Mouse (Mus musculus) embryonic facial prominence, embryonic 14.5 days (tissue): ENCODE data around the gene Lrrc49. TPM values are rescaled to one million over a fixed set of nuclear protein-coding genes. Genes with fewer than 3 reads are reported as not detected.

Source experiments
- ATAC-seq: fragments of 200-750 bp; cut with Nextera tagmentation; 2 replicates; pipeline ENCODE4 v1.8.0; 2017; ENCODE audit warnings: low read depth, moderate number of reproducible peaks, moderate TSS enrichment
- DNase-seq: peaks from one replicate; pipeline ENCODE4 v3.0.0-alpha.2; 2015; ENCODE audit warnings: low spot score
- H3K27ac ChIP-seq: fragments of 300-500 bp; sonication (generic); replicated peaks from 2 replicates; pipeline ENCODE4 v1.5.1; 2014; ENCODE audit warnings: low read depth, mild to moderate bottlenecking, low read length, moderate library complexity
- H3K27me3 ChIP-seq: fragments of 300-500 bp; sonication (generic); replicated peaks from 2 replicates; pipeline ENCODE4 v1.6.1; 2014; ENCODE audit warnings: low read length; ENCODE audit not compliant: control insufficient read depth, insufficient read depth
- H3K36me3 ChIP-seq: fragments of 300-500 bp; sonication (generic); 2 replicates; pipeline ENCODE4 v1.6.1; 2014; ENCODE audit warnings: low read length, mixed read lengths; ENCODE audit not compliant: control insufficient read depth, insufficient read depth
- H3K4me1 ChIP-seq: fragments of 300-500 bp; sonication (generic); 2 replicates; pipeline ENCODE4 v1.6.1; 2014; ENCODE audit warnings: antibody characterized with exemption, low read length; ENCODE audit not compliant: control insufficient read depth, insufficient read depth
- H3K4me2 ChIP-seq: fragments of 300-500 bp; sonication (generic); 2 replicates; pipeline ENCODE4 v1.6.1; 2014; ENCODE audit warnings: low read depth, mild to moderate bottlenecking, low read length, moderate library complexity, mixed read lengths
- H3K4me3 ChIP-seq: fragments of 300-500 bp; sonication (generic); 2 replicates; pipeline ENCODE4 v1.5.1; 2014; ENCODE audit warnings: low read depth, mild to moderate bottlenecking, low read length
- H3K9ac ChIP-seq: fragments of 300-500 bp; sonication (generic); 2 replicates; pipeline ENCODE4 v1.6.1; 2014; ENCODE audit warnings: low read depth, mild to moderate bottlenecking, low read length, moderate library complexity, mixed read lengths
- H3K9me3 ChIP-seq: fragments of 300-500 bp; sonication (generic); 2 replicates; pipeline ENCODE4 v1.6.1; 2016; ENCODE audit warnings: low read length; ENCODE audit not compliant: control insufficient read depth
- WGBS: fragments of 180-500 bp; shearing (Covaris S2); extraction: QIAGEN DNeasy Blood & Tissue Kit; methylation state at CpG from one replicate; pipeline ENCODE4 v1.1.7; 2014; 5-methylcytosine and 5-hydroxymethylcytosine counted together
- polyA plus RNA-seq: library from polyadenylated mRNA; unstranded; fragments of >200 nt; fragmentation: Nextera tagmentation; extraction: Ambion mirVana; gene quantifications from 2 replicates; pipeline ENCODE4 v1.2.1, GENCODE M21; 2014

Gene Lrrc49
- polyA plus RNA-seq, 1 experiment from 2014 or later: 20.4 TPM

DNA sequence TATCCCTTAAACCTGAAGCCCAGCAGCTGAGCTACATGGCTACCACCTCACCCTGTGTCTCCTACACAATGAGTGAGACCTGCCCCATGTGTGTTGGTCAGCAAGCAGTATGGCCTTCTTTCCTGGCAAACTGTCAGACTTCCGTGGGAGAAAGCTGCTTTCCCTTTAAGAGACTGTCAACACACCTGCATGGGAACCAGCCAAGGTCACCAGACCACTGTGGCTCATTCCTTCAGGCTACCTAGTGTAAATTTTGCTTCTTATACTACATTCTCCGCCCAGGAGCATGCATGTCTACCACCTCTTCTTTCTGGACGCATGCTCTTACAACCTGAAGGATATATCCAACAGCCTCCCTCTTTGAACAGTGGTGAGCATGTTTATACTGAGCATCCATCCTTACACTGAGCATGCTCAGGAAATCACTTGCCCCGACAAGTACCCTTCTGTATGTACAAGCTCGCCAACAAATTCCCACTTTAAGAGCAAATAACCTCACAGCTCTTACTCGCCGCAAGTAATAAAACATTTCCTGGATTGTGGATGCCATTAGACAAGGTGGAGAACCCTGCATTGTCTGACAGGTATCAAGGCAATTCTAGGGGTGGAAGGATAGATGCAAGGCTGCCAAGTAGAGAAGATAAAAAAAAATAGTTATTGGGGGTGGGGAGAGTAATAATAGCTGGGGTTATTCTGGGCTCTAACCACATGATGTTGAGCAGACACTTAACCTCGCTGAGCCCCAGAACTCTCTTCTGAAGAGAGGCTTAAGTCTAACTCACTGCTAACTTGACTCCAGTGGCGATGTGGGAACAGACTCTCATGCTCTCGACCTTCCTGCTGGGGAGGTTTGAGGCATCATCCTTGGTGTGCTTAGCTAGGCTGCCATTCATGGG lies 158.4 kb downstream of the Lrrc49 start:
- WGBS: 65% methylated on average over 10 of the region's 10 CpGs
- ATAC-seq (no peak), DNase-seq (no peak)
- Histone ChIP-seq H3K9me3 (no peaks in the 10 kb centered on the region), H3K4me3 (no peak overlapping the region), H3K4me1 (0 out of 2 replicates have a peak, but pooled peaks cover 3% of the 10 kb centered on the region), H3K36me3 (no peaks in the 10 kb centered on the region), H3K4me2 (no peak overlapping the region), H3K27me3 (no peaks in the 10 kb centered on the region), H3K27ac (no peak overlapping the region), H3K9ac (no peak overlapping the region)

DNA sequence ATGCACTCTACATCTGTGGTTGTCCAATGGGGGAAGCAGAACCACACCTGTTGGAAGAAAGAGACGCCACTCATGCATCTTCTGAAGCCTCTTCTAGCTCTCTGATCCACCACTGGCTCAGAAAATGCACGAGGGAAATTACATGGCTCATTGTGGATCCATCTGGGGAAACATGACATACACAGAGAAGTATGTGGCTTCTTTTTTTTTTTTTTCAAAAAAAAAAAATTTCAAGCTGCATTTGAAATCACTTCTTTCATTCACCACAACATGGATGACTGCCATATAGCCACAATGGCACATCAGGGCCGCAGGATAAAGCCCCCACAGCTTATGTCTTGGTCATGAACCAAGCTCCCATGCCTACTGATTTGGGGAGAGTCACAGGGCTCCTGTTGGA lies 159.7 kb downstream of the Lrrc49 start:
- DNase-seq (peak; percentile 58), ATAC-seq (no peak)
- Histone ChIP-seq H3K27ac (no peak overlapping the region), H3K9me3 (no peaks in the 10 kb centered on the region), H3K4me2 (no peak overlapping the region), H3K4me3 (no peak overlapping the region), H3K4me1 (0 out of 2 replicates have a peak, but pooled peaks cover 3% of the 10 kb centered on the region), H3K9ac (no peak overlapping the region), H3K27me3 (no peaks in the 10 kb centered on the region), H3K36me3 (no peaks in the 10 kb centered on the region)
- 71% methylated on average over 3 of the region's 3 CpGs for WGBS

DNA sequence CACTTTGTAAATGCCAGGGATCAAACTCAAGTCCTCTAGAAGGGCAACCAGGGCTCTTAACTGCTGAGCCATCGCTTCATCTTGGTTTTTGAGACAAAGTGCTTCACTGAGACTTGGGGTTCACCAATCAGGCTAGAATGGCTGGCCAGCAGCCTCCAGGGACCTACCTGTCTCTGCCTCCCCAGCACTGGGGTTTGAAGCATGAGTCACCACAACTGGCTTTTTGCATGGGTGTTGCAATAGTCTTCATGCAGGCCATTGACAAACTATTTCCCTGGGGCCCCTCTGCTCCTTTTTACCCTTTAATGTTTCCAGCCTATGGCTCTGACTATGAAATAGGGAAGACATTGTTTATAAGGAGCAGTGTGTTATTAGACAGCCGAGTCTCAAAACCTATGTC lies 160.1 kb downstream of the Lrrc49 start:
- Histone ChIP-seq H3K9me3 (no peaks in the 10 kb centered on the region), H3K4me1 (0 out of 2 replicates have a peak, but pooled peaks cover 3% of the 10 kb centered on the region), H3K36me3 (no peaks in the 10 kb centered on the region), H3K27ac (no peak overlapping the region), H3K9ac (no peak overlapping the region), H3K4me2 (no peak overlapping the region), H3K27me3 (no peaks in the 10 kb centered on the region), H3K4me3 (no peak overlapping the region)
- ATAC-seq (no peak), DNase-seq (no peak)
- WGBS: 71% methylated on average over 2 of the region's 2 CpGs

DNA sequence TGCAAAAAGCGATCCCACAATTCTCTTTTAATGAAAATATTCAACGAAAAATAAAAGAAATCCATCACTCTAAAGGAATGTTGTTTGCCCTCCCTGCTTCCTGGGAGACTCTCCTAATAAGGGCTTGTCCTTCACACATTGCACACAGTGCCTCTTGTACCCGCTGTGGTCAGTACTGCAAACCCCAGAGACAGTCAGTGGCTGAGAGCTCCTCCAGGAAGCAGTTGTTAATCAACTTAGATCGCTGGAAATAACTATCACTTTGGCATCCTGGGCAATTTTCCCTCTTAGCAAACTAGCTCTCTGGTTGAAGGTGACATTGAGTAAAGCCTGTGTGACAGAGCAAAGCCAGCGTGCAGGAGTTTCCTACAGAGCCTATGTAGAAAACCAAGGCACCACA lies 160.9 kb downstream of the Lrrc49 start:
- no peak for ATAC-seq
- no peak overlapping the region for H3K27ac ChIP-seq
- 58% methylated on average over 5 of the region's 5 CpGs for WGBS

DNA sequence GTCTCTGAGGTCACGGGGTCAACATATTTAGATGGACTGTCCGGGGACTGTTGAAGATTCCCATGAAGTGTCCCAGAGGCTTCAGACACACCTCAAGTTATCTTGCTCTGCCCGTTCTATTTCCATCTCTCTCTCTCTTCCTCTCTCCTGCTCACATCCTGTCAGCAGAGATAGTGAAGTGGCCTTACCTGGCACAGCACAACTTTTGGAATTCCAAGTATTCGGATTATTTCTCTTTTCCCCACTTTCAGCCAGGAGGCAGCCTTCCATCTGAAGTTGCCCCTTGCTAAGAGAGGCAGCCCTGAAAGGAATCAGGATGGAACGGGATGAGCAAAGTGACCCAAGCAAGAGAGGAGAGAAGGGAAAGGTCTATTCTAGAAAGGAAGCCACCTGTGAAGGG lies 161.8 kb downstream of the Lrrc49 start:
- H3K4me2 ChIP-seq: no peak overlapping the region
- H3K27me3 ChIP-seq: 0 out of 2 replicates have a peak, but pooled peaks cover 13% of the 10 kb centered on the region
- H3K4me1 ChIP-seq: peaks cover 6% of the 10 kb centered on the region; the same call in 1 of the 2 replicates
- H3K4me3 ChIP-seq: no peak overlapping the region
- ATAC-seq (no peak), DNase-seq (no peak)
- whole genome bisulfite sequencing: 56% methylated on average over 5 of the region's 5 CpGs
- H3K9ac ChIP-seq: no peak overlapping the region
- H3K27ac ChIP-seq: no peak overlapping the region
- no peaks in the 10 kb centered on the region for H3K9me3 ChIP-seq
- H3K36me3 ChIP-seq: no peaks in the 10 kb centered on the region

More for the DNA sequence above, 160.9 kb downstream of the Lrrc49 start:
- DNase-seq: no peak
- Histone ChIP-seq H3K9me3 (no peaks in the 10 kb centered on the region), H3K36me3 (no peaks in the 10 kb centered on the region), H3K9ac (no peak overlapping the region), H3K4me2 (no peak overlapping the region), H3K27me3 (0 out of 2 replicates have a peak, but pooled peaks cover 6% of the 10 kb centered on the region), H3K4me3 (no peak overlapping the region), H3K4me1 (0 out of 2 replicates have a peak, but pooled peaks cover 3% of the 10 kb centered on the region)

DNA sequence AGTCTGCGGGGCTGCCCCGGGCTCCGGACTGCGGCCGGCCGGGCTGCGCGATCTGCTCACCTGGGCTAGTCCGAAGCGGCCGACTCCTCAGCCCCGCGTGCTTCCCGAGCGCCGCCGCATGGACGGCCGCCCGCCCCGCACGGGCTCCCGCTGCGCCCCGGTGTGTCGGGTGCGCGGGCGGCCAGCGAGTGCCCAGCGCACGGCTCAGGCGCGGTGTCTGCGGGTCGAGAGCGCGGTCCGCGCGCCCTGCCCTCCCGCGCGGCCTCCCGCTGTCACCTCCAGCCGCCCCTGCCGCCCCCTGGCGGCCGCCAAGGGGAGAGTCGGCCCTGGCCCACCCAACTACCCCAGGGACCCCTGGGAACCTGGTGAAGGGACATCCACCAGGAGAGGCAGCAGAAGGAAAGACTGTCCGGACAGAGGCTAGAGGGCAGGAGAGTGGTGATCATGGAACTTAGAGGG lies 166.1 kb downstream of the Lrrc49 start, which contains the start of gene Thsd4:
Thsd4 (minus strand) TSS at position 241 of the 459 bp plus-strand sequence.
- no peaks in the 10 kb centered on the region for H3K9me3 ChIP-seq
- peak within 1 kb of the TSS; percentile 60 for H3K4me3 ChIP-seq
- WGBS: 5% methylated on average over 2 of the region's 51 CpGs
- DNase-seq (no peak), ATAC-seq (peak; percentile 76)
- H3K4me1 ChIP-seq: peaks cover 27% of the 10 kb centered on the region
- no peak within 1 kb of the TSS for H3K27ac ChIP-seq
- H3K36me3 ChIP-seq: no peaks in the 10 kb centered on the region
- 0 out of 2 replicates have a peak, but pooled peaks cover 15% of the 10 kb centered on the region for H3K27me3 ChIP-seq
- H3K9ac ChIP-seq: peak within 1 kb of the TSS; percentile 80
- H3K4me2 ChIP-seq: peak within 1 kb of the TSS; percentile 89

DNA sequence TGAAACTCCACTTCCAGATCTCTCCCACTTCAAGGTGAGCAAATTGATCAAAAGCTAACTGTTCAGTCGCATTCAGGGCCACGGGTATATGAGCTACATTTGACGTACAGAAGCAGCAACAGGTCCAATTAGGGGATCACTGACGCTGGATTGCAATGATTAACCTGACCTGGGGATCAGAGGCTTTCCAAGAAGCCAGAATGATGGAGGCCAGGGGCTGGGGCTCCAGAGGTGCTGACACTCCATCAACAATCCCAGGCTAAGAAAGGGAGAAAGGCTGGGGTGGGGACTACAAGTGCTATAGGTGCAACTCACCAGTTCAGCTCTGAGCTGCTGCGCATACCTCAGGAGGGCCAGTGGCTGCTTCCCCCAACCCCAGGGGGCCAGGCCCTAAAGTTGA lies 166.8 kb downstream of the Lrrc49 start:
- H3K27ac ChIP-seq: no peak overlapping the region
- WGBS: 27% methylated on average over 5 of the region's 5 CpGs
- no peaks in the 10 kb centered on the region for H3K9me3 ChIP-seq
- H3K27me3 ChIP-seq: 0 out of 2 replicates have a peak, but pooled peaks cover 15% of the 10 kb centered on the region
- peak overlapping the region; percentile 80 for H3K9ac ChIP-seq
- H3K4me1 ChIP-seq: peaks cover 27% of the 10 kb centered on the region
- DNase-seq (no peak), ATAC-seq (no peak)
- peak overlapping the region; percentile 60 for H3K4me3 ChIP-seq
- no peaks in the 10 kb centered on the region for H3K36me3 ChIP-seq
- peak overlapping the region; percentile 89 for H3K4me2 ChIP-seq

DNA sequence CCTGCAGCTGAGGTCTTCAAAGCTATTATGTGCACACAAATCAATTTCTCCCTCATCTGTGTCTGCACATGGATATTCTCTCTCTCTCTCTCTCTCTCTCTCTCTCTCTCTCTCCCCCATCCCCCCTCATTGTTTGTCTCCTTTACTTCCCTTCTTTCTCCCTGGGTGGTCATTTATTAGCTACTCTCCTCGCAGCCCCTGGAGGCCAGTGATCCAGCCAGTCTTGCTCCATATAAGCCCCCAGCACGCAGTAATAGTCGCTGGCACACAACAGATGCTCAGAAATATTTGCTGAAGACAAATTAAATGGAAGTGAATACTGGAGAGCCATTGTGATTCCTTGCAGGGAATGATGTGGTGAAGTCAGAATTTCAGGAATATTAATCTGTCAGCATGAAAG lies 168.4 kb downstream of the Lrrc49 start:
- Histone ChIP-seq H3K36me3 (no peaks in the 10 kb centered on the region), H3K27ac (no peak overlapping the region), H3K4me1 (peaks cover 27% of the 10 kb centered on the region), H3K4me3 (no peak overlapping the region), H3K9ac (no peak overlapping the region), H3K9me3 (no peaks in the 10 kb centered on the region), H3K27me3 (0 out of 2 replicates have a peak, but pooled peaks cover 15% of the 10 kb centered on the region), H3K4me2 (no peak overlapping the region)
- no peak for DNase-seq
- 19% methylated on average over 3 of the region's 3 CpGs for WGBS
- ATAC-seq: no peak
